Mouse (Mus musculus) heart, embryonic 16.5 days (tissue): ENCODE data around the gene Smug1. TPM values are rescaled to one million over a fixed set of nuclear protein-coding genes. Genes with fewer than 3 reads are reported as not detected.

Experiments
- ATAC-seq: fragments of 200-750 bp; cut with Nextera tagmentation; replicated peaks from 2 replicates; pipeline ENCODE4 v1.8.0; 2017; ENCODE audit warnings: moderate number of reproducible peaks; ENCODE audit not compliant: insufficient read depth, low FRiP score; ENCODE audit errors: extremely low read depth
- H3K27ac ChIP-seq: fragments of 300-500 bp; sonication (generic); 2 replicates; pipeline ENCODE4 v1.5.1; 2014; ENCODE audit warnings: mild to moderate bottlenecking, low read length, control low read depth, moderate library complexity
- H3K27me3 ChIP-seq: fragments of 300-500 bp; sonication (generic); 2 replicates; pipeline ENCODE4 v1.6.1; 2014; ENCODE audit warnings: low read length, mixed read lengths; ENCODE audit not compliant: control insufficient read depth, insufficient read depth
- H3K36me3 ChIP-seq: fragments of 300-500 bp; sonication (generic); 2 replicates; pipeline ENCODE4 v1.6.1; 2014; ENCODE audit not compliant: control insufficient read depth, insufficient read depth
- H3K4me1 ChIP-seq: fragments of 300-500 bp; sonication (generic); 2 replicates; pipeline ENCODE4 v1.6.1; 2014; ENCODE audit warnings: low read length, mixed read lengths; ENCODE audit not compliant: control insufficient read depth, insufficient read depth
- H3K4me2 ChIP-seq: fragments of 300-500 bp; sonication (generic); 2 replicates; pipeline ENCODE4 v1.6.1; 2014; ENCODE audit warnings: low read depth, mild to moderate bottlenecking, control low read depth, low read length
- H3K4me3 ChIP-seq: fragments of 300-500 bp; sonication (generic); 2 replicates; pipeline ENCODE4 v1.5.1; 2014; ENCODE audit warnings: mild to moderate bottlenecking, control low read depth, low read length
- H3K9ac ChIP-seq: fragments of 300-500 bp; sonication (generic); 2 replicates; pipeline ENCODE4 v1.6.1; 2014; ENCODE audit warnings: low read length, control low read depth
- H3K9me3 ChIP-seq: fragments of 300-500 bp; sonication (generic); replicated peaks from 2 replicates; pipeline ENCODE4 v1.6.1; 2016; ENCODE audit warnings: low read length; ENCODE audit not compliant: control insufficient read depth
- WGBS: fragments of 180-500 bp; shearing (Covaris S2); extraction: QIAGEN DNeasy Blood & Tissue Kit; methylation state at CpG from one replicate; pipeline ENCODE4 v1.1.7; 2014; 5-methylcytosine and 5-hydroxymethylcytosine counted together
- polyA plus RNA-seq: library from polyadenylated mRNA; unstranded; fragments of >200 nt; fragmentation: Nextera tagmentation; extraction: Ambion mirVana; gene quantifications from 2 replicates; pipeline ENCODE4 v1.2.1, GENCODE M21; 2015

Gene Smug1
- polyA plus RNA-seq, 1 experiment from 2014 or later, result 14.9 TPM

GRCm38 (mm10) chr15:103135431-103135947 is 31.4 kb downstream of the Smug1 start:
- Histone ChIP-seq H3K4me2 (peak overlapping the region; percentile 53), H3K9ac (peak overlapping the region; percentile 63), H3K4me3 (no peak overlapping the region), H3K4me1 (peaks cover 22% of the 10 kb centered on the region), H3K9me3 (0 out of 2 replicates have a peak, but pooled peaks cover 2% of the 10 kb centered on the region), H3K36me3 (no peaks in the 10 kb centered on the region), H3K27me3 (peaks cover 23% of the 10 kb centered on the region; the same call in 1 of the 2 replicates), H3K27ac (peak overlapping the region; percentile 88)
- peak; percentile 70 for ATAC-seq
- 18% methylated on average over 13 of the region's 13 CpGs for WGBS

DNA sequence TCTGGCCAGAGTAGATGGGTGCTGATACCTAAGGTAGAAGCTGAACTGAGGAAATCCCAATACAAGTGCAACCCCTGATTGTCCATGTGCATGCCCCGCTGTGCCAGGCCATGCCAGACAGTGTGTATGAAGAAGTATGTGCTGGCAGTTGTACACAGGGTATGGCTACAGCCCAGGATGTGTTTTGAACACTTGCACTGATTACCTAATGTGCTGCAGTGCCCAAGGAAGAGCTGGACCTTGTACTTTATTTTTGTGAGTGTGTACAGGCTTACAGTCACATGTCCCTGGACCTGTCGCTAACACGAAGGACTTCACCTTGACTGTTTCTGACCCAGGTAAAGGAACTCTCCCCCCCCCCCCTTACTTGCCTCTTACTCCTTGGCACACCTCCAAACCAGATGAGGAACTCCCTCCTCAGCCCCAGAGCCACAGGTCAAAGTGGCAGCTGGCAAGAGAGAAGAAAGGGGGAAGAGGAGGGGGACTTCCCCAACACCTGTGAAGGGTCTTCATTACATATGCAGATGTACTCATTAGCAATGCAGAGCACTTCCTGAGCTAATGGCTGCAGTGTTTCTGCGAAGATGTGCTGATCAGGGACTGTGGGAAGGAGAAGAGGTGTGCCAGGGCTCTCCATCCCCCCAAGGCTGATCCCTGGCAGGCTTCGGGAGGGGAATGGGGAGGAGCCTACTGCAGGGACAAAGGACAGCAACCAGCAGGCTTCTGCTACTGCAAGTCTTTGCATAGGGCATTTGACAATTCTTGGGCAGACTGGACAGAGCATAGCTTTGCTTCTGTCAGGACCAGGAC is 32.4 kb downstream of the Smug1 start:
- no peak overlapping the region for H3K4me2 ChIP-seq
- no peak for ATAC-seq
- no peak overlapping the region for H3K9ac ChIP-seq
- H3K4me1 ChIP-seq, result peaks cover 22% of the 10 kb centered on the region
- peak overlapping the region; percentile 88 for H3K27ac ChIP-seq
- no peak overlapping the region for H3K4me3 ChIP-seq
- 0 out of 2 replicates have a peak, but pooled peaks cover 2% of the 10 kb centered on the region for H3K9me3 ChIP-seq
- H3K27me3 ChIP-seq, result peaks cover 18% of the 10 kb centered on the region; the same call in 1 of the 2 replicates
- WGBS, result 30% methylated on average over 5 of the region's 5 CpGs
- no peaks in the 10 kb centered on the region for H3K36me3 ChIP-seq

DNA sequence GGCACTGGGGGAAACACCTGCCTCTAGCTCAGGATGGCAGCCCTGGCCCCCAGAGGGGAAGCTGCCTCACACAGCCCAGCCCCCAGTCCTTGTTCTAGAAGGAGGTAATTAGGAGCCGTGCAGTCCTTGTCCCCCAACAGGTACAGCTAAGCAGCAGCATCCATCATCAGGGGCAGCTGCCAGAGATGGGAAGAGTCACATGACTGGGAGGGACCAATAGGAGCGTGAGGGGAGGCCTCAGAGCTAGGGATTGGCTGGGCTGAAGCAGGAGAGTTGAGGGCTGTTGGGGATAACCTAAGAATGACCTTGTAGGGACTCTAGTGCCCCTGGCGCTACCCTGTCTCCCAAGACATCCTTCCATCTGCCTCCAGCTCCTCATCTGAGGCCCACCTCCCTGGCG is 33.1 kb downstream of the Smug1 start:
- peaks cover 20% of the 10 kb centered on the region; the same call in 1 of the 2 replicates for H3K27me3 ChIP-seq
- H3K9me3 ChIP-seq, result 0 out of 2 replicates have a peak, but pooled peaks cover 2% of the 10 kb centered on the region
- H3K4me3 ChIP-seq, result no peak overlapping the region
- H3K4me2 ChIP-seq, result no peak overlapping the region
- no peak overlapping the region for H3K27ac ChIP-seq
- H3K4me1 ChIP-seq, result peaks cover 25% of the 10 kb centered on the region
- H3K9ac ChIP-seq, result no peak overlapping the region
- no peaks in the 10 kb centered on the region for H3K36me3 ChIP-seq
- ATAC-seq, result 0 out of 2 replicates have a peak, but pooled peaks have one; percentile 8
- WGBS, result 28% methylated on average over 4 of the region's 4 CpGs

DNA sequence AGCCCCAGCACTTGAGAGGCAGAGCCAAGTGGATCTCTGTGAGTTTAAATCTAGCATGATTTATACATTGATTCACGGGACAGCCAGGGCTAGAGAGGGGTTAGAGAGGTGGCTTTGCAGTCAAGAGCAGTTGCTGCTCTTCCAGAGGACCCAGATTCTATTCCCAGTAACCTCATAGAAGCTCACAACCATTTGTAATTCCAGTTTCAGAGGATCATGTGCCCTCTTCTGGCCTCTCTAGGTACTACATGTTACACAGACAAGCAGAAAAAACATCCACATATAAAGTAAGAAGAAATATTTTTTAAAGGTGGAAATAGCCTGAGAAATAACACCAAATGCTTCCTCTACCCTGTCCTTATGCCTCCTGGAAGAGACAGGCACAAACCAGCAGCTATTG is 36.2 kb downstream of the Smug1 start:
- H3K4me2 ChIP-seq, result no peak overlapping the region
- no peak overlapping the region for H3K9ac ChIP-seq
- peaks cover 20% of the 10 kb centered on the region for H3K4me1 ChIP-seq
- ATAC-seq, result no peak
- H3K9me3 ChIP-seq, result 0 out of 2 replicates have a peak, but pooled peaks cover 2% of the 10 kb centered on the region
- no peaks in the 10 kb centered on the region for H3K36me3 ChIP-seq
- no peak overlapping the region for H3K27ac ChIP-seq
- H3K27me3 ChIP-seq, result peaks cover 17% of the 10 kb centered on the region; the same call in 1 of the 2 replicates
- no peak overlapping the region for H3K4me3 ChIP-seq
- WGBS, result 62% methylated on average over 1 of the region's 1 CpGs

- no peak for ATAC-seq
- Histone ChIP-seq H3K4me1 (peaks cover 8% of the 10 kb centered on the region), H3K36me3 (no peaks in the 10 kb centered on the region), H3K27ac (no peak overlapping the region), H3K9me3 (0 out of 2 replicates have a peak, but pooled peaks cover 2% of the 10 kb centered on the region), H3K27me3 (peaks cover 23% of the 10 kb centered on the region), H3K4me3 (no peak overlapping the region), H3K9ac (no peak overlapping the region), H3K4me2 (no peak overlapping the region)
- 26% methylated on average over 6 of the region's 6 CpGs for WGBS
Observed at GRCm38 (mm10) chr15:103129289-103129688, 37.6 kb downstream of the Smug1 start.

- H3K4me1 ChIP-seq, result peaks cover 3% of the 10 kb centered on the region; the same call in 1 of the 2 replicates
- H3K27ac ChIP-seq, result no peak overlapping the region
- H3K4me3 ChIP-seq, result no peak overlapping the region
- H3K9ac ChIP-seq, result no peak overlapping the region
- WGBS, result 63% methylated on average over 1 of the region's 1 CpGs
- no peaks in the 10 kb centered on the region for H3K36me3 ChIP-seq
- H3K9me3 ChIP-seq, result 0 out of 2 replicates have a peak, but pooled peaks cover 2% of the 10 kb centered on the region
- H3K4me2 ChIP-seq, result no peak overlapping the region
- peaks cover 26% of the 10 kb centered on the region for H3K27me3 ChIP-seq
- ATAC-seq, result no peak
Observed at GRCm38 (mm10) chr15:103128056-103128833, 38.6 kb downstream of the Smug1 start.

DNA sequence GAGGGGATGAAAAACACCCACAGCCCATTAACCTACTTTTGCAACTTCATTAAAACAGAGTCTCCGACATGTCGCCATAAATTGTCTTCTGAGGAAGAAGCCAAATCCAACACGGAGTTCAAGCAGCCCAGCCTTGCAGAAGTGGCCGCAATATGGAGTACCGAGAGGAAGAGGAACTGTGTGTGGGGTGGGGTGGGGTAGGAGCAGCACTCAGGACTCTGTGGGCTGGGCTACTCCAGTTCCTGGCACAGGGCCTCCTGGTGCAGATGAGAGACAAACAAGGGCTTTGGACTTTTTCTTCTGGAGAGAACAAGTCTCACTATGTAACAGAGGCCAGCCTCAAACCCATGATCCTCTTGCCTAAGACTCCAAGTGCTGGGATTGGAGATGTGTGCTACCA is 40.9 kb downstream of the Smug1 start:
- H3K36me3 ChIP-seq, result no peaks in the 10 kb centered on the region
- H3K9me3 ChIP-seq, result 0 out of 2 replicates have a peak, but pooled peaks cover 2% of the 10 kb centered on the region
- no peak overlapping the region for H3K4me3 ChIP-seq
- no peak overlapping the region for H3K4me2 ChIP-seq
- H3K27me3 ChIP-seq, result peaks cover 41% of the 10 kb centered on the region
- 76% methylated on average over 5 of the region's 5 CpGs for WGBS
- no peak overlapping the region for H3K9ac ChIP-seq
- H3K27ac ChIP-seq, result no peak overlapping the region
- H3K4me1 ChIP-seq, result peaks cover 3% of the 10 kb centered on the region; the same call in 1 of the 2 replicates
- ATAC-seq, result no peak

GRCm38 (mm10) chr15:103124254-103124653 is 42.6 kb downstream of the Smug1 start:
- 65% methylated on average over 1 of the region's 1 CpGs for WGBS
- peaks cover 56% of the 10 kb centered on the region for H3K27me3 ChIP-seq
- no peak overlapping the region for H3K4me2 ChIP-seq
- no peak overlapping the region for H3K4me3 ChIP-seq
- no peaks in the 10 kb centered on the region for H3K9me3 ChIP-seq
- H3K27ac ChIP-seq, result no peak overlapping the region
- H3K9ac ChIP-seq, result no peak overlapping the region
- H3K4me1 ChIP-seq, result peaks cover under 1% of the 10 kb centered on the region; the same call in 1 of the 2 replicates
- no peak for ATAC-seq
- no peaks in the 10 kb centered on the region for H3K36me3 ChIP-seq
